Mouse (Mus musculus) intestine, embryonic 14.5 days (tissue): ENCODE results near the gene Myrfl. TPM values are rescaled to one million over a fixed set of nuclear protein-coding genes. Genes with fewer than 3 reads are reported as not detected.

Experiments used
- ATAC-seq: fragments of 200-750 bp; cut with Nextera tagmentation; replicated peaks from 2 replicates; pipeline ENCODE4 v1.8.0; 2017; ENCODE audit warnings: low read depth, moderate number of reproducible peaks, moderate TSS enrichment, moderate library complexity; ENCODE audit not compliant: low FRiP score, low TSS enrichment
- DNase-seq: peaks from one replicate; pipeline ENCODE4 v3.0.0-alpha.2; 2018; ENCODE audit warnings: low spot score
- H3K27ac ChIP-seq: fragments of 300-500 bp; sonication (generic); 2 replicates; pipeline ENCODE4 v1.5.1; 2014; ENCODE audit warnings: low read depth, mild to moderate bottlenecking, control low read depth
- H3K27me3 ChIP-seq: fragments of 300-500 bp; sonication (generic); replicated peaks from 2 replicates; pipeline ENCODE4 v1.6.1; 2014; ENCODE audit warnings: low read length, control low read depth; ENCODE audit not compliant: control insufficient read depth, insufficient read depth
- H3K36me3 ChIP-seq: fragments of 300-500 bp; sonication (generic); 2 replicates; pipeline ENCODE4 v1.6.1; 2014; ENCODE audit warnings: low read length, control low read depth; ENCODE audit not compliant: control insufficient read depth, insufficient read depth
- H3K4me1 ChIP-seq: fragments of 300-500 bp; sonication (generic); replicated peaks from 2 replicates; pipeline ENCODE4 v1.6.1; 2014; ENCODE audit warnings: low read length, control low read depth, mixed read lengths; ENCODE audit not compliant: control insufficient read depth, insufficient read depth
- H3K4me2 ChIP-seq: fragments of 300-500 bp; sonication (generic); 2 replicates; pipeline ENCODE4 v1.6.1; 2014; ENCODE audit warnings: low read length
- H3K4me3 ChIP-seq: fragments of 300-500 bp; sonication (generic); 2 replicates; pipeline ENCODE4 v1.5.1; 2014; ENCODE audit warnings: low read depth, low read length, control low read depth, mixed read lengths
- H3K9ac ChIP-seq: fragments of 300-500 bp; sonication (generic); 2 replicates; pipeline ENCODE4 v1.6.1; 2014; ENCODE audit warnings: mild to moderate bottlenecking, low read length
- H3K9me3 ChIP-seq: fragments of 300-500 bp; sonication (generic); 2 replicates; pipeline ENCODE4 v1.6.1; 2016; ENCODE audit warnings: low read length, control low read depth; ENCODE audit not compliant: control insufficient read depth
- WGBS: fragments of 180-500 bp; shearing (Covaris S2); extraction: QIAGEN DNeasy Blood & Tissue Kit; methylation state at CpG from one replicate; pipeline ENCODE4 v1.1.7; 2014; 5-methylcytosine and 5-hydroxymethylcytosine counted together
- polyA plus RNA-seq: library from polyadenylated mRNA; unstranded; fragments of >200 nt; fragmentation: Nextera tagmentation; extraction: Ambion mirVana; gene quantifications from 2 replicates; pipeline ENCODE4 v1.2.1, GENCODE M21; 2014

Gene Myrfl
- polyA plus RNA-seq, 1 experiment from 2014 or later, result 5.9 TPM

- H3K27me3 ChIP-seq, result no peaks in the 10 kb centered on the region
- 68% methylated on average over 6 of the region's 7 CpGs for WGBS
- peaks cover 26% of the 10 kb centered on the region for H3K36me3 ChIP-seq
- DNase-seq (no peak), ATAC-seq (no peak)
- no peak overlapping the region for H3K4me3 ChIP-seq
- H3K9me3 ChIP-seq, result no peaks in the 10 kb centered on the region
- H3K4me1 ChIP-seq, result no peaks in the 10 kb centered on the region
- H3K4me2 ChIP-seq, result no peak overlapping the region
- no peak overlapping the region for H3K27ac ChIP-seq
- H3K9ac ChIP-seq, result no peak overlapping the region
These were observed 34.2 kb upstream of the Myrfl start for GRCm38 (mm10) chr10:116930936-116931335.

- Histone ChIP-seq H3K4me1 (no peaks in the 10 kb centered on the region), H3K4me2 (no peak overlapping the region), H3K9ac (no peak overlapping the region), H3K36me3 (peaks cover 30% of the 10 kb centered on the region), H3K27me3 (no peaks in the 10 kb centered on the region), H3K9me3 (no peaks in the 10 kb centered on the region), H3K27ac (no peak overlapping the region), H3K4me3 (no peak overlapping the region)
- no peak for DNase-seq
- ATAC-seq, result no peak
- WGBS, result 84% methylated on average over 7 of the region's 7 CpGs
These were observed 33.8 kb upstream of the Myrfl start for GRCm38 (mm10) chr10:116930506-116930905.

- no peak overlapping the region for H3K4me2 ChIP-seq
- no peaks in the 10 kb centered on the region for H3K4me1 ChIP-seq
- H3K27ac ChIP-seq, result no peak overlapping the region
- peaks cover 42% of the 10 kb centered on the region for H3K36me3 ChIP-seq
- no peak for DNase-seq
- H3K9ac ChIP-seq, result no peak overlapping the region
- no peaks in the 10 kb centered on the region for H3K27me3 ChIP-seq
- ATAC-seq, result no peak
- WGBS, result 89% methylated on average over 3 of the region's 3 CpGs
- H3K4me3 ChIP-seq, result no peak overlapping the region
- H3K9me3 ChIP-seq, result no peaks in the 10 kb centered on the region
These were observed 32.1 kb upstream of the Myrfl start for GRCm38 (mm10) chr10:116928826-116929225.

- Histone ChIP-seq H3K4me2 (no peak overlapping the region), H3K4me3 (no peak overlapping the region), H3K27me3 (no peaks in the 10 kb centered on the region), H3K9me3 (no peaks in the 10 kb centered on the region), H3K36me3 (peaks cover 38% of the 10 kb centered on the region), H3K9ac (no peak overlapping the region), H3K4me1 (no peaks in the 10 kb centered on the region), H3K27ac (no peak overlapping the region)
- WGBS, result 78% methylated on average over 11 of the region's 11 CpGs
- no peak for ATAC-seq
- no peak for DNase-seq
These were observed 29.9 kb upstream of the Myrfl start for GRCm38 (mm10) chr10:116926428-116927113.

- no peaks in the 10 kb centered on the region for H3K27me3 ChIP-seq
- ATAC-seq (no peak), DNase-seq (no peak)
- no peak overlapping the region for H3K9ac ChIP-seq
- H3K4me2 ChIP-seq, result no peak overlapping the region
- no peaks in the 10 kb centered on the region for H3K4me1 ChIP-seq
- no peak overlapping the region for H3K27ac ChIP-seq
- peaks cover 33% of the 10 kb centered on the region for H3K36me3 ChIP-seq
- WGBS, result 90% methylated on average over 19 of the region's 19 CpGs
- no peaks in the 10 kb centered on the region for H3K9me3 ChIP-seq
- no peak overlapping the region for H3K4me3 ChIP-seq
These were observed 27.2 kb upstream of the Myrfl start for GRCm38 (mm10) chr10:116923651-116924495.

DNA sequence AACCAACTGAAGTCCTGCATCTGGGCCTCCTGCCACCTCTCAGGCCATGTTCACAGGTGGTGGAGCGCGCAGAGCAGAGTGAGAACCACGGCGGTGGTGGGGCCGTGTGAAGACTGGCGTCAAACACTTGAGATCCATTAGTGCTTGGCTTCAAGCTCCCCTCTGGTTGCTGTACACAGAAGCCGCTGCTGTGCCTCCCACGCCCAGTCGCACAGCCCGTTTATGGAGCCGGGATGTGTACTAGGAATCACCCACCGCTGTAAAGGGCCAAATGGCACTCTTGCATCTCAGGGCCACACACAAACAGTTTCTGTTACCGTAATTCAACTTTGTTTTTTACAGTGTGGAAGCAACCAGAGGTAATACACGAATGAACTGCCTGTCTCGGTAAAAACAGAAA, 25.4 kb upstream of the Myrfl start:
- Histone ChIP-seq H3K36me3 (peaks cover 34% of the 10 kb centered on the region), H3K4me3 (no peak overlapping the region), H3K4me2 (no peak overlapping the region), H3K27me3 (no peaks in the 10 kb centered on the region), H3K4me1 (no peaks in the 10 kb centered on the region), H3K27ac (no peak overlapping the region), H3K9ac (no peak overlapping the region), H3K9me3 (no peaks in the 10 kb centered on the region)
- no peak for DNase-seq
- no peak for ATAC-seq
- WGBS, result 85% methylated on average over 15 of the region's 15 CpGs

DNA sequence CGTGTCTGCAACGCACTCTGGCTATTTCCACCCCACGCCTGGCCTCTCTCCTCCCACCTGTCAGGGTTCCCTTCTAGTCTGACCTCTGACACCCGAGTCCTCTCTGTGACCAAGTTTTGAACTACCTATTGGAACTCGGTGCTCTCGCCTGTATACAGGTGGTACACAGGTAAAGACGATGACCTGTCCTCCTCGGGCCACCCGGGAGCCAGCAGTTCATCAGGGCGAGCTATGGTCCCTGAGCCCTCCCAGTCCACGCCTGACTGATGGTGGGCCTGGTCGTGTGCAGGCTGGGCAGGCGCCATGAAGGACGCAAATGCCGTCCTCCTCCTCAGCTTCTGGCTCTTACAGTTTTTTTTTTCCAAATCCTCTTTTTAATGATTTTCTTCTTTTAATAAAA, 24.7 kb upstream of the Myrfl start:
- Histone ChIP-seq H3K27ac (no peak overlapping the region), H3K36me3 (peaks cover 27% of the 10 kb centered on the region), H3K4me2 (no peak overlapping the region), H3K9ac (no peak overlapping the region), H3K4me1 (no peaks in the 10 kb centered on the region), H3K27me3 (no peaks in the 10 kb centered on the region), H3K9me3 (no peaks in the 10 kb centered on the region), H3K4me3 (no peak overlapping the region)
- 92% methylated on average over 15 of the region's 15 CpGs for WGBS
- no peak for ATAC-seq
- no peak for DNase-seq

DNA sequence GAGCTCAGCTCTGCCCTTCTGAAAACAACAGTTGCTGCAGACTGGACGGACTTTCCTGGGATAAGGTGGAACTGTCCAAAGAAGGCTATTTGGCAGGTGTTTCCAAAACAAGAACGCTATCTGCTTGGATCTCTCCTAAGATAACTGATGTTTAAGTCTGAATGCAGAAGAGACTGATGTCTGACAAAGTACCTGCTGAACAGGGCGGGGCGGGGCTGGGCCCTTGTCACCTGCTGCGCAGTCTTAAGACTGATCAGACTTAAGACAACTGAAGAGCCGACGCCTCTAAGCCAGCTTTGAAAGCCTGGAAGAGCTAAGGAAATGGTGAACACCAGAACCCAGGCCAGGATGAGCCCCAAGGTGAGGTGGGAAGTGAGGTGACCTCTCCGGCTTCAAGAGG, 23.9 kb upstream of the Myrfl start:
- Histone ChIP-seq H3K4me2 (no peak overlapping the region), H3K27me3 (no peaks in the 10 kb centered on the region), H3K9ac (no peak overlapping the region), H3K4me1 (no peaks in the 10 kb centered on the region), H3K4me3 (no peak overlapping the region), H3K36me3 (peaks cover 19% of the 10 kb centered on the region), H3K27ac (no peak overlapping the region), H3K9me3 (no peaks in the 10 kb centered on the region)
- DNase-seq, result no peak
- 93% methylated on average over 8 of the region's 8 CpGs for WGBS
- ATAC-seq, result 0 out of 2 replicates have a peak, but pooled peaks have one; percentile 47
